Mouse (Mus musculus) testis, adult 2 months (tissue): ENCODE results near the gene Gnb2. TPM values are rescaled to one million over a fixed set of nuclear protein-coding genes. Genes with fewer than 3 reads are reported as not detected.

Experiments
- H3K27ac ChIP-seq: fragments of 200-500 bp; 2 replicates; pipeline ENCODE4 v1.5.1; 2012; ENCODE audit warnings: low read depth, low read length; ENCODE audit not compliant: control insufficient read depth, insufficient read depth
- H3K27me3 ChIP-seq: fragments of 200-500 bp; 2 replicates; pipeline ENCODE4 v1.6.1; 2012; ENCODE audit warnings: mild to moderate bottlenecking, low read length, moderate library complexity; ENCODE audit not compliant: control insufficient read depth, insufficient read depth
- H3K36me3 ChIP-seq: fragments of 200-500 bp; 2 replicates; pipeline ENCODE4 v1.6.1; 2012; ENCODE audit warnings: mild to moderate bottlenecking, low read length; ENCODE audit not compliant: control insufficient read depth, insufficient read depth
- H3K4me1 ChIP-seq: fragments of 200-500 bp; 2 replicates; pipeline ENCODE4 v1.6.1; 2012; ENCODE audit warnings: low read length; ENCODE audit not compliant: control insufficient read depth, insufficient read depth
- H3K4me3 ChIP-seq: fragments of 200-500 bp; 2 replicates; pipeline ENCODE4 v1.5.1; 2012; ENCODE audit warnings: low read depth, mild to moderate bottlenecking, low read length, moderate library complexity, mixed read lengths; ENCODE audit not compliant: control insufficient read depth
- CTCF ChIP-seq: fragments of 200-500 bp; IDR thresholded peaks from 2 replicates; pipeline ENCODE4 v1.5.1; 2012; ENCODE audit warnings: low read depth, mild to moderate bottlenecking, inconsistent platforms, low read length, moderate library complexity; ENCODE audit not compliant: control insufficient read depth, insufficient read depth, insufficient replicate concordance
- POLR2A ChIP-seq: fragments of 200-500 bp; IDR thresholded peaks from 2 replicates; pipeline ENCODE4 v1.6.1; 2012; ENCODE audit warnings: low read depth, mild to moderate bottlenecking, inconsistent platforms, low read length, moderate library complexity; ENCODE audit not compliant: control insufficient read depth
- polyA plus RNA-seq: library from polyadenylated mRNA; depleted of rRNA; stranded (reverse); fragments of >200 nt; gene quantifications from 2 replicates; pipeline ENCODE4 v1.2.3, GENCODE M21; 2012

Gnb2 gene
- polyA plus RNA-seq, 1 experiment, result 369 TPM

GRCm38 (mm10) chr5:137540991-137541390 lies 7.7 kb upstream of the Gnb2 start:
- no peaks in the 10 kb centered on the region for H3K27me3 ChIP-seq
- H3K4me3 ChIP-seq, result no peak overlapping the region
- no peak for TF ChIP-seq POLR2A
- TF ChIP-seq CTCF, result no peak
- no peak overlapping the region for H3K27ac ChIP-seq
- H3K36me3 ChIP-seq, result no peaks in the 10 kb centered on the region
- no peaks in the 10 kb centered on the region for H3K4me1 ChIP-seq

GRCm38 (mm10) chr5:137539291-137539801 lies 6.0 kb upstream of the Gnb2 start:
- H3K27me3 ChIP-seq, result no peaks in the 10 kb centered on the region
- TF ChIP-seq CTCF (no peak), POLR2A (no peak)
- no peaks in the 10 kb centered on the region for H3K4me1 ChIP-seq
- no peaks in the 10 kb centered on the region for H3K36me3 ChIP-seq
- H3K27ac ChIP-seq, result no peak overlapping the region
- no peak overlapping the region for H3K4me3 ChIP-seq

GRCm38 (mm10) chr5:137537461-137537860 lies 4.2 kb upstream of the Gnb2 start:
- Histone ChIP-seq H3K4me1 (peaks cover 5% of the 10 kb centered on the region; the same call in 1 of the 2 replicates), H3K4me3 (no peak overlapping the region), H3K27ac (no peak overlapping the region), H3K27me3 (no peaks in the 10 kb centered on the region), H3K36me3 (no peaks in the 10 kb centered on the region)
- no peak for TF ChIP-seq CTCF
- no peak for TF ChIP-seq POLR2A

- Histone ChIP-seq H3K27me3 (no peaks in the 10 kb centered on the region), H3K36me3 (no peaks in the 10 kb centered on the region), H3K27ac (no peak overlapping the region), H3K4me1 (peaks cover 11% of the 10 kb centered on the region), H3K4me3 (no peak overlapping the region)
- no peak for TF ChIP-seq CTCF
- TF ChIP-seq POLR2A, result no peak
Observed at GRCm38 (mm10) chr5:137535318-137535717, 2.0 kb upstream of the Gnb2 start.

- TF ChIP-seq CTCF, result no peak
- TF ChIP-seq POLR2A, result no peak
- Histone ChIP-seq H3K27ac (no peak overlapping the region), H3K4me1 (peaks cover 15% of the 10 kb centered on the region), H3K36me3 (no peaks in the 10 kb centered on the region), H3K4me3 (no peak overlapping the region), H3K27me3 (no peaks in the 10 kb centered on the region)
Observed at GRCm38 (mm10) chr5:137534762-137535161, 1.5 kb upstream of the Gnb2 start.

- H3K27ac ChIP-seq, result peak overlapping the region; percentile 100
- TF ChIP-seq CTCF, result no peak
- no peak for TF ChIP-seq POLR2A
- peak overlapping the region; percentile 99 for H3K4me3 ChIP-seq
- peaks cover 15% of the 10 kb centered on the region for H3K4me1 ChIP-seq
- H3K36me3 ChIP-seq, result no peaks in the 10 kb centered on the region; the same call in 1 of the 2 replicates
- no peaks in the 10 kb centered on the region for H3K27me3 ChIP-seq
Observed at GRCm38 (mm10) chr5:137532808-137533116, 548 bp downstream of the Gnb2 start.

GRCm38 (mm10) chr5:137532131-137532807 lies 1.0 kb downstream of the Gnb2 start:
- Histone ChIP-seq H3K4me3 (peak overlapping the region; percentile 99), H3K27ac (peak overlapping the region; percentile 85), H3K36me3 (no peaks in the 10 kb centered on the region; the same call in 1 of the 2 replicates), H3K27me3 (no peaks in the 10 kb centered on the region), H3K4me1 (peaks cover 15% of the 10 kb centered on the region)
- TF ChIP-seq POLR2A (no peak), CTCF (no peak)
